Mouse (Mus musculus) lung, adult 2 months (tissue): Measurements from ENCODE around the gene Aff4.

Experiments
- CTCF ChIP-seq: fragments of 200-500 bp; IDR thresholded peaks from 2 replicates; pipeline ENCODE4 v1.5.1; 2011; ENCODE audit warnings: mild to moderate bottlenecking, low read length, control low read depth; ENCODE audit not compliant: insufficient read depth
- POLR2A ChIP-seq: fragments of 200-500 bp; IDR thresholded peaks from 2 replicates; pipeline ENCODE4 v1.6.1; 2011; ENCODE audit warnings: low read depth, mild to moderate bottlenecking, control low read depth, low read length, borderline replicate concordance; ENCODE audit errors: extremely low read depth

DNA sequence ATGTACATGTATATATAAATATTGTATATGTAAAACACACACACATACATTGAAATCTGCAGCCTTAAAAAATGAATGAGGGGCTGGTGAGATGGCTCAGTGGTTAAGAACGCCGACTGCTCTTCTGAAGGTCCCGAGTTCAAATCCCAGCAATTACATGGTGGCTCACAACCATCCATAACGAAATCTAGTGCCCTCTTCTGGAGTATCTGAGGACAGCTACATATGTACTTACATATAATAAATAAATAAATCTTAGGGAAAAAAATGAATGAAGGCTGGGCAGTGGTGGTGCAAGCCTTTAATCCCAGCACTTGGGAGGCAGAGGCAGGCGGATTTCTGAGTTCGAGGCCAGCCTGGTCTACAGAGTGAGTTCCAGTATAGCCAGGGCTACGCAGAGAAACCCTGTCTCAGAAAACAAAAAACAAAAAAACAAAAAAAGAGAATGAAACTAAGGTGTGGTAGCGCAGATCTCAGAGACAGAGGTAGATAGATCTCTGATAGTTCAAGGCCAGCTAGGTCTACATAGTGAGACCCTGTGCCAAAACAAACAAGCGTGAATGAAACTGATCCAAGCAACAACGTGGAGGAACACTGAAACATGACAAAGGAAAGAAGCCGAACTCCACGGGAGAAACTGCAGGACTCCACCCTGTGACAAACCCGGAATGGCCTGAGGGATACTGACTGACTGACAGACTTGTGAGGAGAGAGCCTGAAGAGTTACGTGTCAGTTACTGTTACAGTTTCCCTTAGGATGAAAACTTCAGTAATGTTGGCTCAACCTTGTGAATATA, 46.4 kb upstream of the Aff4 start:
- TF ChIP-seq CTCF, result no peak
- TF ChIP-seq POLR2A, result no peak
